Mouse (Mus musculus): ENCODE measurements around the gene Fam107b. TPM values are rescaled to one million over a fixed set of nuclear protein-coding genes. Genes with fewer than 3 reads are reported as not detected.

Gene Fam107b
- total RNA-seq, 1 experiment, result 15.0 TPM

DNA sequence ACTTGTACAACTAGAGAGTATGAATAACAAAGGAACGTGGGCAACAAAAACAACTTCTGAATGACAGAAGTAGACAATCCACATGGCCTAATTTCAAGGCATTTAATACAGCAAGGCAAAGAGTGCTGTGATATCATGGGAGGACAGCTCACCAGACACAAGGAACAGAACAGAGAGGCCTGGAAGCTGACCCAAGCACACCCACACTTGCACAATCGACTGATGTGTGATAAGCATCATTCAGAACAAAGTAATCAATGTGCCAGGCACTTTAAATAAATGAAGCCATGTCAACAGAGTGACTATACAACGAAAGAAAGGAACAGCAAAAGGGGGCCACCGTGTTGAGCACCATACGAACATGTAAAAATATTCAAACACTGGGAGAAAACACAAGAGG lies 125.6 kb downstream of the Fam107b start:
- Histone ChIP-seq H3K9ac (ENCODE audit: insufficient read depth, low read depth, low read length, poor library complexity, severe bottlenecking) (no peak overlapping the region), H3K4me1 (ENCODE audit: control insufficient read depth in 2 of 2, insufficient read depth in 2 of 2, low read length in 2 of 2, poor library complexity in 1 of 2) (no peaks in the 10 kb centered on the region), H3K27ac (ENCODE audit: insufficient read depth, low read depth, low read length, poor library complexity, severe bottlenecking) (no peak overlapping the region), H3K9me3 (ENCODE audit: control insufficient read depth, insufficient read depth, low read depth, low read length) (no peaks in the 10 kb centered on the region), H3K36me3 (ENCODE audit: control insufficient read depth, insufficient read depth, low read length, poor library complexity, severe bottlenecking) (no peaks in the 10 kb centered on the region), H3K4me3 (ENCODE audit: insufficient read depth in 1 of 2, low read depth in 1 of 2, low read length in 2 of 2, poor library complexity in 1 of 2, severe bottlenecking in 1 of 2) (no peak overlapping the region)
- no peak for DNase-seq (ENCODE audit: low read depth, low spot score)
- no peak for TF ChIP-seq ZNF384 (IDR thresholded peaks at IDR 0.05; ENCODE audit: low read depth, low read length)
- no peak for TF ChIP-seq CHD2 (IDR thresholded peaks at IDR 0.05; ENCODE audit: low read depth, low read length)
- TF ChIP-seq ZC3H11A (IDR thresholded peaks at IDR 0.05; ENCODE audit: borderline replicate concordance, low read depth, low read length), result no peak
- TF ChIP-seq MAFK (IDR thresholded peaks at IDR 0.05; ENCODE audit: insufficient read depth, low read depth, low read length), result no peak
- no peak for TF ChIP-seq HCFC1 (IDR thresholded peaks at IDR 0.05; ENCODE audit: borderline replicate concordance, insufficient read depth, low read length)
- in situ Hi-C loops (cut with MboI; ENCODE audit: low sequenced_read_pairs in 2 of 2, unreplicated experiment in 2 of 2), result no loop called here

DNA sequence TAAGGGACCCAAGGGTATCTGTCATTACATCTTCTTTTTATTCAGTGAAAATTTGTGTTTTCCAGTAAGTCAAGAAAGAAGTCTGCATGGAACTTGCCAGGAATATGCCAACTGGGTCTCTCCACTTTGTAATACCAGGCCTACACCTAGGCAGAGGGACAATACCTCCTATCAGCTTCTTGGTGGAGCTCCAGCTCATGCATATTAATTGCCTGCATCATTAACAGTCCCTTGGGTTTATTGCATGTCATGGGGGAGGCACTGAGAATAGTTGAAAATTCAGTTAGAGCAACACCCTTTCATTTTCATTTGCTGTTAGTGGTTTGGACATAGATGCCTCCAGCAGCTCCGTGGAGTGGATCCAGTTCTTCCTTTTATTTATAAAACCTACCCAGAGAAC lies 130.1 kb downstream of the Fam107b start:
- in situ Hi-C loops (cut with MboI; ENCODE audit: low sequenced_read_pairs in 2 of 2, unreplicated experiment in 2 of 2), result no loop called here
- Histone ChIP-seq H3K9ac (ENCODE audit: insufficient read depth, low read depth, low read length, poor library complexity, severe bottlenecking) (no peak overlapping the region), H3K36me3 (ENCODE audit: control insufficient read depth, insufficient read depth, low read length, poor library complexity, severe bottlenecking) (no peaks in the 10 kb centered on the region), H3K4me3 (ENCODE audit: insufficient read depth in 1 of 2, low read depth in 1 of 2, low read length in 2 of 2, poor library complexity in 1 of 2, severe bottlenecking in 1 of 2) (no peak overlapping the region), H3K4me1 (ENCODE audit: control insufficient read depth in 2 of 2, insufficient read depth in 2 of 2, low read length in 2 of 2, poor library complexity in 1 of 2) (no peaks in the 10 kb centered on the region), H3K27ac (ENCODE audit: insufficient read depth, low read depth, low read length, poor library complexity, severe bottlenecking) (no peak overlapping the region), H3K9me3 (ENCODE audit: control insufficient read depth, insufficient read depth, low read depth, low read length) (no peaks in the 10 kb centered on the region)
- no peak for DNase-seq (ENCODE audit: low read depth, low spot score)
- TF ChIP-seq ZC3H11A (IDR thresholded peaks at IDR 0.05; ENCODE audit: borderline replicate concordance, low read depth, low read length), result no peak
- no peak for TF ChIP-seq MAFK (IDR thresholded peaks at IDR 0.05; ENCODE audit: insufficient read depth, low read depth, low read length)
- no peak for TF ChIP-seq HCFC1 (IDR thresholded peaks at IDR 0.05; ENCODE audit: borderline replicate concordance, insufficient read depth, low read length)
- no peak for TF ChIP-seq CHD2 (IDR thresholded peaks at IDR 0.05; ENCODE audit: low read depth, low read length)
- TF ChIP-seq ZNF384 (IDR thresholded peaks at IDR 0.05; ENCODE audit: low read depth, low read length), result no peak

DNA sequence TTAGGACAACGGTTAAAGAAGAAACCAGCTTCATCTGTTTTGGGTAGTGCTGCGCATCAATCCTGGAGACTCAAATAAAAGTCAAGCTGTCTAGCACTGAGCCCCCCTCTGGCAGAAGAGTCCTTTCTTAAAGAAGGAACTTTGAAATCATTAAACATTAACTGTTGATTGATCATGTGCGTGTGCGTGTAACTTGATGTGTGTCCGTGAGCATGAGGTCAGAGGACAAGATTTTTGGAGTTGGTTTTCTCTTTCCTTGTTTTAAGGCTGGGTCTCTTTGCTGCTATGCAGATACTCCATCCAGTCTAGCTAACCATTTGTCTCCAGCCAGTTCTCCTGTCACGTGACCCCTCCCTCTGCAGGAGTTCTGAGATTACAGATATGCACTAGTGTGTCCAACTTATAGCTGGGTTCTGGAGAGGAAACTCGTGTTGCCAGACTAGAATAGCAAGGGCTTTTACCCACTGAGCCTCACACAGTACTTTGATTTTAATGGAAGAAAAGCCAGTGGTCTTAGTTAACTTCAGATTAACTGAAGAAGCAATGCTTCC lies 132.4 kb downstream of the Fam107b start:
- Histone ChIP-seq H3K4me1 (ENCODE audit: control insufficient read depth in 2 of 2, insufficient read depth in 2 of 2, low read length in 2 of 2, poor library complexity in 1 of 2) (no peaks in the 10 kb centered on the region), H3K36me3 (ENCODE audit: control insufficient read depth, insufficient read depth, low read length, poor library complexity, severe bottlenecking) (no peaks in the 10 kb centered on the region), H3K27ac (ENCODE audit: insufficient read depth, low read depth, low read length, poor library complexity, severe bottlenecking) (no peak overlapping the region), H3K9me3 (ENCODE audit: control insufficient read depth, insufficient read depth, low read depth, low read length) (no peaks in the 10 kb centered on the region), H3K9ac (ENCODE audit: insufficient read depth, low read depth, low read length, poor library complexity, severe bottlenecking) (no peak overlapping the region), H3K4me3 (ENCODE audit: insufficient read depth in 1 of 2, low read depth in 1 of 2, low read length in 2 of 2, poor library complexity in 1 of 2, severe bottlenecking in 1 of 2) (no peak overlapping the region)
- DNase-seq (ENCODE audit: low read depth, low spot score), result no peak
- TF ChIP-seq ZC3H11A (IDR thresholded peaks at IDR 0.05; ENCODE audit: borderline replicate concordance, low read depth, low read length) (no peak), MAFK (IDR thresholded peaks at IDR 0.05; ENCODE audit: insufficient read depth, low read depth, low read length) (no peak), ZNF384 (IDR thresholded peaks at IDR 0.05; ENCODE audit: low read depth, low read length) (no peak), CHD2 (IDR thresholded peaks at IDR 0.05; ENCODE audit: low read depth, low read length) (no peak), HCFC1 (IDR thresholded peaks at IDR 0.05; ENCODE audit: borderline replicate concordance, insufficient read depth, low read length) (no peak)
- in situ Hi-C loops (cut with MboI; ENCODE audit: low sequenced_read_pairs in 2 of 2, unreplicated experiment in 2 of 2), result no loop called here

DNA sequence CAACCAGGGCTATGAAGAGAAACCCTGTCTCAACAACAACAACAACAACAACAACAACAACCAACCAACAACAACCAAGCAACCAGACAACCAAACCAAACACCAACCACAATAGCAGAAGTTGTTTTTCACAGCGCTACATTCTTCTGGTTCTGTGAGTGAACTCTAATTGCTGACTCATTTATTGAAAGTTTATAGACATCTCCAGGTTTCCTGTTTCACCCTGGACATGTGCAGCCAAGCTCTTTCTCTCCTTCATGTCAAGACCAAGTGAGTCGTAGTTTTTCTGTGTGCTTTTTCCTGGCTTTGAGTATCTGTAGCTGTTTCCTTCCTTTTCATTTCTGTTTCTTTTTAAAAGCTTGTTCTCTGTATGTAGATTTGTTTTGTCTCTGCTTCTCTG lies 133.5 kb downstream of the Fam107b start:
- DNase-seq (ENCODE audit: low read depth, low spot score), result no peak
- H3K4me3 ChIP-seq (ENCODE audit: insufficient read depth in 1 of 2, low read depth in 1 of 2, low read length in 2 of 2, poor library complexity in 1 of 2, severe bottlenecking in 1 of 2), result no peak overlapping the region
- TF ChIP-seq MAFK (IDR thresholded peaks at IDR 0.05; ENCODE audit: insufficient read depth, low read depth, low read length) (no peak), CHD2 (IDR thresholded peaks at IDR 0.05; ENCODE audit: low read depth, low read length) (no peak), ZNF384 (IDR thresholded peaks at IDR 0.05; ENCODE audit: low read depth, low read length) (no peak), HCFC1 (IDR thresholded peaks at IDR 0.05; ENCODE audit: borderline replicate concordance, insufficient read depth, low read length) (no peak), ZC3H11A (IDR thresholded peaks at IDR 0.05; ENCODE audit: borderline replicate concordance, low read depth, low read length) (no peak)
- H3K4me1 ChIP-seq (ENCODE audit: control insufficient read depth in 2 of 2, insufficient read depth in 2 of 2, low read length in 2 of 2, poor library complexity in 1 of 2), result no peaks in the 10 kb centered on the region
- H3K9ac ChIP-seq (ENCODE audit: insufficient read depth, low read depth, low read length, poor library complexity, severe bottlenecking), result no peak overlapping the region
- H3K9me3 ChIP-seq (ENCODE audit: control insufficient read depth, insufficient read depth, low read depth, low read length), result no peaks in the 10 kb centered on the region
- H3K27ac ChIP-seq (ENCODE audit: insufficient read depth, low read depth, low read length, poor library complexity, severe bottlenecking), result no peak overlapping the region
- H3K36me3 ChIP-seq (ENCODE audit: control insufficient read depth, insufficient read depth, low read length, poor library complexity, severe bottlenecking), result no peaks in the 10 kb centered on the region
- in situ Hi-C loops (cut with MboI; ENCODE audit: low sequenced_read_pairs in 2 of 2, unreplicated experiment in 2 of 2), result no loop called here
